Mouse (Mus musculus) colon, adult 2 months (tissue): Measurements from ENCODE around the gene Zfp947. TPM values are rescaled to one million over a fixed set of nuclear protein-coding genes. Genes with fewer than 3 reads are reported as not detected.

ENCODE experiments used
- polyA plus RNA-seq: library from polyadenylated mRNA; depleted of rRNA; stranded (reverse); fragments of >200 nt; gene quantifications from 2 replicates; pipeline ENCODE4 v1.2.3, GENCODE M21; 2012; rRNA removed

Gene Zfp947
- polyA plus RNA-seq = 0.09 and 0.14 TPM in 2 replicates

GRCm38 (mm10) chr17:22165722-22166294 lies at the start of gene Zfp947:
TSS of gene Zfp947 (minus strand) at chr17:22166190.

Other genes starting within 250 kb of the Zfp947 start
- 1.1 and 1.6 TPM in 2 replicates for gene Zfp942, start 203.7 kb downstream of the Zfp947 start, polyA plus RNA-seq
- gene Zfp943, start 203.6 kb downstream of the Zfp947 start, polyA plus RNA-seq = 2.2 and 3.9 TPM in 2 replicates
- 0.19 and 0.20 TPM in 2 replicates for gene Zfp994, start 59.4 kb upstream of the Zfp947 start, polyA plus RNA-seq
- gene CT030661.1, start 148.6 kb upstream of the Zfp947 start, polyA plus RNA-seq = 0.42 and 0.61 TPM in 2 replicates
- gene Zfp944, start 195.2 kb upstream of the Zfp947 start, polyA plus RNA-seq = 2.7 and 4.2 TPM in 2 replicates
- gene Zfp758, start 195.3 kb upstream of the Zfp947 start, polyA plus RNA-seq = 0.58 and 0.65 TPM in 2 replicates